Mouse (Mus musculus): ENCODE measurements at regions not wholly inside any gene's neighbourhood (a gene's known extent, or its start where the extent isn't known, plus 50 kb on each side); places are given as distances from the start of the nearest gene placed in this dataset.

DNA sequence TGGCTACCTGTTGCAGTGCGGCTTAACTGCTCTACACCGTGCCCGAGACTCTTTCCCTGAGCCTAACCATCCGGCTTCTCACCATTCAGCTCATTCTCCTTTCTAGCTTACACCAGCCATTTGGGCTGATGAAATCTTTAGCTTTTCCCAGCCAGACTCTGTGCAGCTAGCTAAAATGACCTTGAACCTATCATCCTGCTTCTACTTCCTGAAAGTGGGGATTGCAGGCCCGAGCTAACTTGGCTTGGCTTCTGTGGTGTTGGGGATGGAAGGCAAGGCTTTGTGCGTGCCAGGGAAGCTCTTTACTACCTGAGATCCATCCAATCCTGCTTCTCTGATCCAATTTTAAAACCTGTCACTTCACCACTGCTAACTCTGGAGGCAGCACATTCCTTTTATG is 128.3 kb downstream of the Kcnrg start:
- Histone ChIP-seq H3K4me1 (ENCODE audit: control insufficient read depth, insufficient read depth, low read length) (no peaks in the 10 kb centered on the region; the same call in 1 of the 2 replicates), H3K27me3 (ENCODE audit: control insufficient read depth, insufficient read depth, low read length) (no peaks in the 10 kb centered on the region), H3K4me3 (ENCODE audit: insufficient read depth, low read depth, low read length) (no peak overlapping the region), H3K27ac (replicated peaks; ENCODE audit: insufficient read depth, low read depth, low read length) (no peak overlapping the region), H3K36me3 (ENCODE audit: control insufficient read depth, insufficient read depth, low read length) (no peaks in the 10 kb centered on the region), H3K79me2 (ENCODE audit: control insufficient read depth, insufficient read depth, low read length) (no peaks in the 10 kb centered on the region), H3K9ac (ENCODE audit: low read depth, low read length) (no peak overlapping the region)
- no peak for TF ChIP-seq CTCF (IDR thresholded peaks at IDR 0.05; ENCODE audit: low read depth, low read length)
- no peak for TF ChIP-seq POLR2A (IDR thresholded peaks at IDR 0.05; ENCODE audit: extremely low read depth, insufficient read depth, low read length)
- 61% methylated on average over 6 of the region's 6 CpGs for WGBS
- peak; percentile 26 for DNase-seq (ENCODE audit: extremely low read depth, low read depth, low spot score)

DNA sequence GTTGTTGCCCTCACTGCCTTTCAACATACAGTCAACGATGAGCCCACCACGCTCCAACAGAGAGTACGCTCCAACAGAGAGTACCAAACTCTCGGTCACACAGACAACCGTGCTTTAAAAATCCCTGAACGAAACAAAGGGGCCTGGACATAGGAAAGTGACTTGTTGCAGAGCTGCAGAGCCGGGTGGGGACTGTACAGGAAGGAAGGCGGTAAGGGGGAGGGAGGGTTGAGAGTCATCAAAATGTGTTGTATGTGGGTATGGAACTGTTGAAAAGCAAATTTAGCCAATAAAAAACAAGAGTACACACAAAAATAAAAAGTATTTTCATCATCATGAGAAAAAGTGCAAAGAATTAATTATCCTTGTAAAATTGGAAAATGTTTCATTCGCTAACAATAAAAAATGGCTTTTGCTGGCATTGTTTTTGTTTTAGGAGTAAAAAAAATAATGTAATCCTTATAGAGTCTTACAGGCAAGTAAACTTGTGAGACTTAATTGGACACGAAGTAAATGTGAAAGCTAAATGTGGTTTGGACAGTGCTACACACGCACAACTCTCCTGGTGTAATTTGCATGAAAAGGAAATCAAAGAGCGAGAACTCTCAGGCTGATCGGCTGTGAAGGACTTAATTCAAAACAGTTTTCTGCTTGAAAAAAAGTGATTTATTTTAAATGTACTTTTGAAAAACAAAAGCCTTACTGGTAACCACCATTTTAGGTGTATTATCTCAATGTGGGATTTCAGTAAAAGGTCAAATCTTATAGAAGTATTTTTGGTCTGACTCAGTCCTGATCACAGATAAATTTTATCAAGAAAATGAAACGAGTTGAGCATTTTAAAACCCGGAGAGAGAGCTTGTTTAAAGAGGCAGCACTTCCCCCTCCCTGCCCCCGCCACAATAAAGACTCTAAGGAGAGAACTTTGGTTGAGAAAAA is 129.4 kb downstream of the Kcnrg start:
- H3K79me2 ChIP-seq (ENCODE audit: control insufficient read depth, insufficient read depth, low read length): no peaks in the 10 kb centered on the region
- no peaks in the 10 kb centered on the region; the same call in 1 of the 2 replicates for H3K4me1 ChIP-seq (ENCODE audit: control insufficient read depth, insufficient read depth, low read length)
- no peak overlapping the region for H3K27ac ChIP-seq (replicated peaks; ENCODE audit: insufficient read depth, low read depth, low read length)
- TF ChIP-seq POLR2A (IDR thresholded peaks at IDR 0.05; ENCODE audit: extremely low read depth, insufficient read depth, low read length): no peak
- no peak for TF ChIP-seq CTCF (IDR thresholded peaks at IDR 0.05; ENCODE audit: low read depth, low read length)
- no peaks in the 10 kb centered on the region for H3K36me3 ChIP-seq (ENCODE audit: control insufficient read depth, insufficient read depth, low read length)
- WGBS: 60% methylated on average over 16 of the region's 16 CpGs
- no peak overlapping the region for H3K9ac ChIP-seq (ENCODE audit: low read depth, low read length)
- H3K4me3 ChIP-seq (ENCODE audit: insufficient read depth, low read depth, low read length): no peak overlapping the region
- no peak for DNase-seq (ENCODE audit: extremely low read depth, low read depth, low spot score)
- no peaks in the 10 kb centered on the region for H3K27me3 ChIP-seq (ENCODE audit: control insufficient read depth, insufficient read depth, low read length)

DNA sequence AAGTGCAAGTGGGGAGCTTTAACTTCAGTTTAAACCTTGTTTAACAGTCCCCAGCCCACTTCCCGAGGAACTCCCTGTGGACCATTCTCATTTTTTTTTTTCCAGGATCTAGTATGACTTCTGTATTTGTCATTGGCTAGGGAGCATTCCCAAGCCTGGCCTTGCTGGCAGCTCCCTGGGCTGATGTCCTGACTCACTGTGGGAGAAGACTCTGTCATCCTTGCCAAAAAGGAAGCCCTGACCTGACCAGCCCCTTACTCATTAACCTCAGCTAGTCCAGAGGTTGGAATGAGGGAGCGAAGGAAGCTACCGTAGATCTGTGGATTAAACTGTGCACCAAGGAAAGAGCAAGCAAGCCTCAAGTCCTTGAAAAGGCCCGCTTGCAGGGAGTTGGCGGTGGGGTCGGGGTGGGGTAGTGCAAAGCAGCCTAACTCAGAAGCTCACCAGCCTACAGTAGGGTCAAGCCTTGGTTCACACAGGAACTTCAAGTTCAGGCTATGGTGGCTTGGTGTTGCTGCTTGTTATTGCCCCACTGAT is 130.3 kb downstream of the Kcnrg start:
- H3K4me1 ChIP-seq (ENCODE audit: control insufficient read depth, insufficient read depth, low read length): no peaks in the 10 kb centered on the region; the same call in 1 of the 2 replicates
- no peak for DNase-seq (ENCODE audit: extremely low read depth, low read depth, low spot score)
- H3K27me3 ChIP-seq (ENCODE audit: control insufficient read depth, insufficient read depth, low read length): no peaks in the 10 kb centered on the region
- WGBS: 72% methylated on average over 6 of the region's 6 CpGs
- no peaks in the 10 kb centered on the region for H3K79me2 ChIP-seq (ENCODE audit: control insufficient read depth, insufficient read depth, low read length)
- no peak overlapping the region for H3K9ac ChIP-seq (ENCODE audit: low read depth, low read length)
- no peak overlapping the region for H3K27ac ChIP-seq (replicated peaks; ENCODE audit: insufficient read depth, low read depth, low read length)
- H3K4me3 ChIP-seq (ENCODE audit: insufficient read depth, low read depth, low read length): no peak overlapping the region
- H3K36me3 ChIP-seq (ENCODE audit: control insufficient read depth, insufficient read depth, low read length): no peaks in the 10 kb centered on the region
- no peak for TF ChIP-seq CTCF (IDR thresholded peaks at IDR 0.05; ENCODE audit: low read depth, low read length)

DNA sequence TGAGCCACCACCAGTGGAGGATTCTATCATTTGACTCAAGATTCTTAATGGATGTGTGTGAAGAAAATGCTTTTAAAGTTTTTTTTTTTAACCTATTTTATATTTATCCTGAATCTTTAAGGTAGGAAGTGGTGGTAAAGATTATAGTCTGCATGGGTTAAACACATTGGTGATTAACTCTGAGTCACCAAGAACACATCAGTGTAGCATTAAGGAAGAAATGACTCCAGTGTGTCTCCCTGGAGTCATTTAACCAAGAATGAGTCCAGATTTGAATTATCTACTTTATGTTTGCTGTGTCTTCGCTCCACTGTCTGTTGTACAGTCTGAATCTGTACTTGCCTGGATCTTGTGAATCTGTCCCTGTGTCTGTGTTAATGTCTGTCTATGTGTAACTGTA is 132.2 kb downstream of the Kcnrg start:
- Histone ChIP-seq H3K4me1 (ENCODE audit: control insufficient read depth, insufficient read depth, low read length) (no peaks in the 10 kb centered on the region; the same call in 1 of the 2 replicates), H3K27ac (replicated peaks; ENCODE audit: insufficient read depth, low read depth, low read length) (no peak overlapping the region), H3K79me2 (ENCODE audit: control insufficient read depth, insufficient read depth, low read length) (no peaks in the 10 kb centered on the region), H3K27me3 (ENCODE audit: control insufficient read depth, insufficient read depth, low read length) (no peaks in the 10 kb centered on the region), H3K4me3 (ENCODE audit: insufficient read depth, low read depth, low read length) (no peak overlapping the region), H3K36me3 (ENCODE audit: control insufficient read depth, insufficient read depth, low read length) (no peaks in the 10 kb centered on the region), H3K9ac (ENCODE audit: low read depth, low read length) (no peak overlapping the region)
- no peak for TF ChIP-seq POLR2A (IDR thresholded peaks at IDR 0.05; ENCODE audit: extremely low read depth, insufficient read depth, low read length)
- WGBS: 100% methylated on average over 1 of the region's 1 CpGs
- DNase-seq (ENCODE audit: extremely low read depth, low read depth, low spot score): no peak

DNA sequence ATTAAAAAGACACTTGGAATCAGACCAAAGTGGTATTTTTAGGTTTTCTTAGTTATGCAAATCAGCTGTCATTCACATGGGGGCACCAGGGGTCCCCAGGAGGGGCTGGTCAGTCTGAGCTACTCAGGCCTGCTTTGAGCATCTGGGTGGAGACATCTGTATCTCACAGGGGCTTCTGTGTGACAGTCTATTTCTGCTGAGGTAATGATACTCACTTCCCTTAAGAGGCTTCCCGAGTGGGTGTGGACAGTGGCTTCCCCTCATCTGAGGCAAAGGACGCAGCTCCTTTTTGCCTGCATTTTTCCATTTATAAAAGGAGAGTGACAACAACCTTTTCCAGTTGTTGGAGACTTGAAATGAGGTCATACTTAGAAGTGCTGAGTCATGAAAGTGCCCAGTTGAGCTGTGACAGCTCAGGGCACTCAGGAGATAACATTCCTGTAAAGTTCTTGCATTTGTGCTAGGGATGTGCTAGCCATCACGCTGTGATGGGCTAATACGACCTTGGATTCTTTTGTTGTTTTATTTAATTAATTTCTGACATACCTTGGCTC is 136.7 kb downstream of the Kcnrg start:
- DNase-seq (ENCODE audit: extremely low read depth, low read depth, low spot score): no peak
- TF ChIP-seq POLR2A (IDR thresholded peaks at IDR 0.05; ENCODE audit: extremely low read depth, insufficient read depth, low read length): no peak
- TF ChIP-seq CTCF (IDR thresholded peaks at IDR 0.05; ENCODE audit: low read depth, low read length): no peak
- H3K4me1 ChIP-seq (ENCODE audit: control insufficient read depth, insufficient read depth, low read length): no peaks in the 10 kb centered on the region
- 43% methylated on average over 4 of the region's 4 CpGs for WGBS
- H3K4me3 ChIP-seq (ENCODE audit: insufficient read depth, low read depth, low read length): no peak overlapping the region
- H3K27me3 ChIP-seq (ENCODE audit: control insufficient read depth, insufficient read depth, low read length): no peaks in the 10 kb centered on the region
- H3K27ac ChIP-seq (replicated peaks; ENCODE audit: insufficient read depth, low read depth, low read length): no peak overlapping the region
- no peak overlapping the region for H3K9ac ChIP-seq (ENCODE audit: low read depth, low read length)
- no peaks in the 10 kb centered on the region for H3K36me3 ChIP-seq (ENCODE audit: control insufficient read depth, insufficient read depth, low read length)
- no peaks in the 10 kb centered on the region for H3K79me2 ChIP-seq (ENCODE audit: control insufficient read depth, insufficient read depth, low read length)

DNA sequence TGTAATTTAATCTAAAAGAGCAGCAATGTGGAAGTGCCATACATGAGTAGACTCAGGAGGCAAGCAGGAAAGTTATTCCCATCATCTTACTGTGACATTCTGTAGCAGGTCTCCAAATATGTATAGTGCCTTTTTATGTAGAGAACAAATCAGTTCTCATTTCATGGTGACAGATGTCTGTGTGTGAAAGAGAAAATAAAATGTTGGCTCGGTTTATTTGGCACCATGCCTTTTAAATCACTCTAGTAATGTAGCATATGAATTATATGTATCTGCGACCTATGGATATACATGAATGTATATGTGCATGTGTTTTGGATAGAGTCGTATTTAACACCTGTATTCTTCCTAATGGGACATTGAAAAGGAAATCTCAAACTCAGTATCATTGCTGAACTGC is 146.2 kb downstream of the Kcnrg start:
- H3K27me3 ChIP-seq (ENCODE audit: control insufficient read depth, insufficient read depth, low read length): no peaks in the 10 kb centered on the region
- no peak overlapping the region for H3K4me3 ChIP-seq (ENCODE audit: insufficient read depth, low read depth, low read length)
- no peaks in the 10 kb centered on the region for H3K36me3 ChIP-seq (ENCODE audit: control insufficient read depth, insufficient read depth, low read length)
- H3K79me2 ChIP-seq (ENCODE audit: control insufficient read depth, insufficient read depth, low read length): no peaks in the 10 kb centered on the region
- DNase-seq (ENCODE audit: extremely low read depth, low read depth, low spot score): no peak
- TF ChIP-seq POLR2A (IDR thresholded peaks at IDR 0.05; ENCODE audit: extremely low read depth, insufficient read depth, low read length) (no peak), CTCF (IDR thresholded peaks at IDR 0.05; ENCODE audit: low read depth, low read length) (no peak)
- no peak overlapping the region for H3K9ac ChIP-seq (ENCODE audit: low read depth, low read length)
- no peaks in the 10 kb centered on the region for H3K4me1 ChIP-seq (ENCODE audit: control insufficient read depth, insufficient read depth, low read length)
- no peak overlapping the region for H3K27ac ChIP-seq (replicated peaks; ENCODE audit: insufficient read depth, low read depth, low read length)
- WGBS: 85% methylated on average over 3 of the region's 3 CpGs

All from liver, adult 2 months (tissue).